Mouse (Mus musculus) brain, embryonic 14.5 days (tissue): ENCODE measurements around the gene Fat1.

Experiments used
- CTCF ChIP-seq: fragments of 200-500 bp; IDR thresholded peaks from 2 replicates; pipeline ENCODE4 v1.5.1; 2012; ENCODE audit warnings: inconsistent platforms, mild to moderate bottlenecking, moderate library complexity, borderline replicate concordance; ENCODE audit not compliant: insufficient read depth, insufficient read length; ENCODE audit errors: extremely low read depth
- POLR2A ChIP-seq: fragments of 200-500 bp; IDR thresholded peaks from 2 replicates; pipeline ENCODE4 v1.6.1; 2012; ENCODE audit warnings: mild to moderate bottlenecking, inconsistent platforms, borderline replicate concordance; ENCODE audit not compliant: poor library complexity, insufficient read depth, insufficient read length, severe bottlenecking; ENCODE audit errors: extremely low read depth

DNA sequence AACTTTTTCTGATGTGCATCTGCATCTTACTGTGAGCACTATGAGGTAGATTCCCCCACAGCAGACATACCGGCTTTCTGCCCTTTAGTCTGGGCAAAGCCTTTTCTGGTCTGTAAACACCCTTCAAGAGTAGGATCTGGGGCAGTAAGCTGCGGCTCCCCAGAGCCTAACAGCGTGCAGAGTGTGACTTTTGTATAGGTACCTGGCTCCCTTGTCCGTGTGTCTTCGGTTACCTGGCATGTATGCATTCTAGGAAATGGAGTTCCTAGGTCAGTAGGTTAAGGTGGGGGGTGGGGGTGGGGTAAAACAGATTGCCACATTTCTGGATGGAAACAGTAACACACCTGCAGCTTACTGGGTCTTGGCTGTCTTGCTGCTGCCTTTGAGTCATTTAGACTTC, 36.7 kb downstream of the Fat1 start:
- TF ChIP-seq CTCF, result no peak
- TF ChIP-seq POLR2A, result no peak
